Mouse (Mus musculus): ENCODE data around the gene Fhl3. TPM values are rescaled to one million over a fixed set of nuclear protein-coding genes. Genes with fewer than 3 reads are reported as not detected.

The Fhl3 gene
- polyA plus RNA-seq, 1 experiment from 2014 or later = 3.8 TPM

DNA sequence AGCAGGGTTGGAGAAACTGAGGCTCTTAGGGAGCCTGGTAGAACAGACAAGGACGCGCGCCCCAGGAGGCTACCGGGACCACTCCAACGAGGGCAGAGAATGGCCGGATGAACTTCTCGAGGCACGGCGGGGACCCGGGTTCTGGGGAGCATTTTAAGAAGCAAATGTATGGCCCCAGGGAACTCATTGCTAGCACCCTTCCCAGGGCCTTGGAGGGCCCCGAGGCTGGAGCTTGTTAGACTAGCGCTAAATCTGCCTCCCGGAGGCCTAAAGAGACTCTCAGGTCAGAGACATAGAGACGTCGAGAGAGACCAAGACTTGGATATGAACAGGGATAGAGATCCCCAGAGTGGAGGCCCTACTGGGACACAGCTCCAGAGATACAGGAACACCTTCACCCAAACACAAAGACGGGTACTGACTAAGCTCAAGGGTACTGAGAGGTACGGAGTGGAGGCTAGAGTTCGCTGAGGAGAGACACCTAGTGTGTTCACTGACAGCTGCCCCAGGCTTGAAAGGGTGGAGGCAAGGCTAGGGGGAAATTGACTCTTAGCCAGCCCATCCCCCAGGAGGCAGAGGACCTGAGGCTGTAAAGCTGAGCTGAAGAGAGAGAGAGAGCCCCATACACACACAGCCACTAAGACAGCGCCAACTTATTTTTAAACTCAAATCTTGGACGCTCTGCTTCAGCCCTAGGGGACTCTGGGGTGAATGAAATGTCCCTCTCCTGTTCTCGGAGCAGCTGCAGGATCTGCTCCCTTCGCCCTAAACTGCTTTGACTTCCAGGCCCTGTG is 748 bp downstream of the Fhl3 start:
- Histone ChIP-seq H3K27me3 (replicated peaks; ENCODE audit: control insufficient read depth, insufficient read depth, low read length) (no peaks in the 10 kb centered on the region), H3K9me3 (ENCODE audit: control insufficient read depth) (no peaks in the 10 kb centered on the region), H3K4me1 (replicated peaks; ENCODE audit: control insufficient read depth, insufficient read depth, low read length) (peaks cover 6% of the 10 kb centered on the region; the same call in 1 of the 2 replicates), H3K4me3 (ENCODE audit: low read depth, low read length) (peak overlapping the region; percentile 73), H3K36me3 (ENCODE audit: control insufficient read depth, insufficient read depth) (peaks cover 6% of the 10 kb centered on the region; the same call in 1 of the 2 replicates), H3K4me2 (replicated peaks; ENCODE audit: low read depth) (peak overlapping the region; percentile 93), H3K9ac (ENCODE audit: low read depth, low read length) (peak overlapping the region; percentile 63), H3K27ac (ENCODE audit: low read depth, low read length) (peak overlapping the region; percentile 22; the same call in 1 of the 2 replicates)
- no peak for ATAC-seq
- 0 out of 2 replicates have a peak, but pooled peaks have one; percentile 2 for TF ChIP-seq CTCF (IDR thresholded peaks at IDR 0.05; ENCODE audit: low read depth)
- 12% methylated on average over 22 of the region's 22 CpGs for WGBS

DNA sequence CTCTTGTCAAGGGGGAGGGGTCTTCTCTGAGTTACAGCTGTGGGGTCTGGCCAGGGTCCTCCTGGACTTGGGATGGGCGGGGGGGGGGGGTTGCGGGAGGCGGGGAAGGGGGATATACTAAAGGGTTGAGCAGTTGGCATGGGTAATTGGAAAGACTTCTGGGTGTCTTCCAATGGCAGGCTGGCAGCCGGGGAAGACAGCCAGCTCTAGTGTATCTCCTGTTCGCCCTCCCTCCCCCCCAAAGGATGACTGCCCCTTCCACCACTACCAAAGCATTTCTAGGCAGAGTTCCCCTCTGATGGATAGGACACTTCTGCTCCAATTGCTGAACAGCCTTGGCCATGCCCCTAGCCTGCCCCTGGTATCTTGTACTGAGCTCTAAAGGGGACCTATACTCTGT is 1.4 kb downstream of the Fhl3 start:
- no peak for ATAC-seq
- 50% methylated on average over 5 of the region's 5 CpGs for WGBS

DNA sequence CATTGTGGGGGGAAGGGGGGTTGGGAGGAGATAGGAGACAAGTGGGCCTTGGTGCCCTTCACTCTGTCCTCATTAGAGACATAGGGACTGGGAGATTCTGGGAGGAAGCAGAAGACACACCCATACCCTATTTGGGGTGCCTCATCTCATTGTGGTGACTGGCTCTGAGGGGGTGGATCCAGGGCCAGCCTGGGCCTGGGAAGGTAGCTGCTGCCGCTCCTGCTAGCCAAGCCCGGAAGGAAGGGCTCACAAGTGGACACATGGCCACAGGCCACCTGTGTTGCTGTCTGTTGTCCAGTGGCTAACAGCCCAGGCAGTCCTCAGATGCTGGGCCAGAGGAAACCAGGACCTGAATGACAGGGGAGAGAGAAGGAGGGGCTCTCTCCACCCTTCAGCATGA is 2.9 kb downstream of the Fhl3 start:
- Histone ChIP-seq H3K4me2 (replicated peaks; ENCODE audit: low read depth) (peak overlapping the region; percentile 30; the same call in 1 of the 2 replicates), H3K4me1 (replicated peaks; ENCODE audit: control insufficient read depth, insufficient read depth, low read length) (peaks cover 6% of the 10 kb centered on the region; the same call in 1 of the 2 replicates), H3K27me3 (replicated peaks; ENCODE audit: control insufficient read depth, insufficient read depth, low read length) (no peaks in the 10 kb centered on the region), H3K4me3 (ENCODE audit: low read depth, low read length) (no peak overlapping the region), H3K27ac (ENCODE audit: low read depth, low read length) (no peak overlapping the region), H3K9me3 (ENCODE audit: control insufficient read depth) (no peaks in the 10 kb centered on the region), H3K36me3 (ENCODE audit: control insufficient read depth, insufficient read depth) (peaks cover 10% of the 10 kb centered on the region; the same call in 1 of the 2 replicates), H3K9ac (ENCODE audit: low read depth, low read length) (no peak overlapping the region)
- no peak for ATAC-seq
- TF ChIP-seq CTCF (IDR thresholded peaks at IDR 0.05; ENCODE audit: low read depth) = no peak
- WGBS = 69% methylated on average over 2 of the region's 2 CpGs

More for the DNA sequence above, 1.4 kb downstream of the Fhl3 start:
- no peak for TF ChIP-seq CTCF (IDR thresholded peaks at IDR 0.05; ENCODE audit: low read depth)
- H3K27me3 ChIP-seq (replicated peaks; ENCODE audit: control insufficient read depth, insufficient read depth, low read length) = no peaks in the 10 kb centered on the region
- peak overlapping the region; percentile 73 for H3K4me3 ChIP-seq (ENCODE audit: low read depth, low read length)
- no peaks in the 10 kb centered on the region for H3K9me3 ChIP-seq (ENCODE audit: control insufficient read depth)
- H3K36me3 ChIP-seq (ENCODE audit: control insufficient read depth, insufficient read depth) = peaks cover 6% of the 10 kb centered on the region; the same call in 1 of the 2 replicates
- H3K27ac ChIP-seq (ENCODE audit: low read depth, low read length) = no peak overlapping the region
- peaks cover 6% of the 10 kb centered on the region; the same call in 1 of the 2 replicates for H3K4me1 ChIP-seq (replicated peaks; ENCODE audit: control insufficient read depth, insufficient read depth, low read length)
- peak overlapping the region; percentile 93 for H3K4me2 ChIP-seq (replicated peaks; ENCODE audit: low read depth)
- no peak overlapping the region for H3K9ac ChIP-seq (ENCODE audit: low read depth, low read length)

DNA sequence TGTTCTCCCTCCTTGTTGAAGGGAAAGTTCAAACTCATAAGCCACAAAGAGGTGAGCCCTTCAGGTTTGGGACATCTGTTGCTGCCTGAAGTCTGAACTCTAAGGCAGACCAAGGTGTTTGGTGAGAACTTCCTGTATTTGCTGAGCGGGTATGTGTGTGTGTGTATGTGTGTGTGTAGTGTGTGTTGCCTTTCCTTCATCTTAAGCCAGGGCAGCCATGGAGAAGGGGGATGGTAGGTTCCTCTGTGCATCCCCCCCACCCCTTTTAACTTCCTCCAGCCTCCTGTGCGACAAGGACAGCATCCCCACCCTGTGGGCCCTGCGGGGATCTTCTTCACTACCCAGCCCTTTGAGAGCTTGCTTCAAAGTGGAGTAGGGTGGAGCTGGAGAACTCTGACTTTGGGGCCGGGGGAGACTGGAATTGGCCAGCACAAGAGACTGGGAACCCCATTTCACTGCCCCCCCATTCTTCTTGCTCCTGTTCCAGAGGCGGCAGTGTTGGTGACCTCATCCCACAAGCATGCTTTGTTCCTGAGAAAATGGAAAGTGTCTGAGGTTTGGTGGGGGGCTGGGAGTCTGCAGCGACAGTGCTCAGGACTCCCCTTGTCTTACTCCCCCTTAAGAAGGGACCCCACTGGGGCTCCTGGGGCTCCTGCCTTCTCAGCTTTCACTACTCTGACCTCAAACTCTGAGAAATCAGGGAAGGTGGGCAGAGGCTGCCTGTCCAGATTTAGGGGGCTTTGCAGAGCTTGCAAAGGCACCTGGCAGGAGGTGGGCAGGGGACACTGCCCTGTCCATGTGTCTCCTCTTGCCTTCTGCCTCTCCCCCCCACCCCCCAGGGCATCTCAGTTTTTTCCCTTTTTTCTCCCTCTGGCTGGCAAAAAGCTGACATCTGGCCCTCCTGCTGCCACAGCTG is 3.6 kb downstream of the Fhl3 start:
- Histone ChIP-seq H3K4me1 (replicated peaks; ENCODE audit: control insufficient read depth, insufficient read depth, low read length) (peaks cover 6% of the 10 kb centered on the region; the same call in 1 of the 2 replicates), H3K4me2 (replicated peaks; ENCODE audit: low read depth) (peak overlapping the region; percentile 30), H3K27me3 (replicated peaks; ENCODE audit: control insufficient read depth, insufficient read depth, low read length) (no peaks in the 10 kb centered on the region), H3K27ac (ENCODE audit: low read depth, low read length) (peak overlapping the region; percentile 54), H3K4me3 (ENCODE audit: low read depth, low read length) (no peak overlapping the region), H3K9ac (ENCODE audit: low read depth, low read length) (peak overlapping the region; percentile 22; the same call in 1 of the 2 replicates), H3K9me3 (ENCODE audit: control insufficient read depth) (no peaks in the 10 kb centered on the region), H3K36me3 (ENCODE audit: control insufficient read depth, insufficient read depth) (peaks cover 10% of the 10 kb centered on the region; the same call in 1 of the 2 replicates)
- ATAC-seq = no peak
- 25% methylated on average over 6 of the region's 6 CpGs for WGBS
- TF ChIP-seq CTCF (IDR thresholded peaks at IDR 0.05; ENCODE audit: low read depth) = no peak

DNA sequence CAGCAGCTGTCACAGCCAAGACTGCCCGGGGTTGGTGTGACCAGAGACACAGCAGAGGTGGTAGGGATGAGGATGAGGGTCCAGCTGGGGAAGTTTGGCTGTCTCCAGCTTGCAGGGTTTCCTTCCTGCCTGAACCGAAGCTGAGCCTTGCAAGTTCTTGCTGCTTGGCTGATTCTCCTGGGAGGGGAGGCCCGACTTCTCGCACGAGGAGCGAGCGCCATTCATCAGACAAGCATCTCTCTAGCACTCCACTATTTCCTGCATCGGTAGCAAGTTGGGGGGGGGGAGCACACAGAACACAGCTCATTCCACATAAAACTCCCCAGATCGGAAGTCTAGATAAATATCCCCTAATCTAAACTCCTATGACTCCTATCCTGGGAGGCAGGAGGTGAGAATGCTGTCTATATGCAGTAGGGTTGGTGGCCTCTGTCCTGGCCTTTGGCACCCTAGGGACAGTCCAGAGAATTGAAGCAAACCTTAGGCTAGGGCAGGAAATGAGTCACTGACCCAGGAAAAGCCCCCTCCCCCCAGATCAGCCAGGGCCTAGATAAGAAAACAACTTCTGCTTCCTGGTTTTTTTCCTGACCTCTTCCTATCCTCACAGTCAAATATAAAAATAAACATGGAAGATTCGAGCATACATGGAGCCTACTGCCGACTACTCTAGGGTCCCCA is 4.4 kb downstream of the Fhl3 start:
- WGBS = 23% methylated on average over 11 of the region's 11 CpGs
- Histone ChIP-seq H3K27ac (ENCODE audit: low read depth, low read length) (peak overlapping the region; percentile 54), H3K9me3 (ENCODE audit: control insufficient read depth) (no peaks in the 10 kb centered on the region), H3K4me2 (replicated peaks; ENCODE audit: low read depth) (peak overlapping the region; percentile 30), H3K9ac (ENCODE audit: low read depth, low read length) (0 out of 2 replicates have a peak overlapping the region, but pooled peaks have one; percentile 22), H3K4me3 (ENCODE audit: low read depth, low read length) (no peak overlapping the region), H3K4me1 (replicated peaks; ENCODE audit: control insufficient read depth, insufficient read depth, low read length) (peaks cover 9% of the 10 kb centered on the region; the same call in 1 of the 2 replicates), H3K36me3 (ENCODE audit: control insufficient read depth, insufficient read depth) (peaks cover 10% of the 10 kb centered on the region; the same call in 1 of the 2 replicates), H3K27me3 (replicated peaks; ENCODE audit: control insufficient read depth, insufficient read depth, low read length) (no peaks in the 10 kb centered on the region)
- ATAC-seq = no peak
- no peak for TF ChIP-seq CTCF (IDR thresholded peaks at IDR 0.05; ENCODE audit: low read depth)

Measured in intestine, postnatal 0 days (tissue).